Mouse (Mus musculus): Measurements from ENCODE around the gene Cspg4. TPM values are rescaled to one million over a fixed set of nuclear protein-coding genes. Genes with fewer than 3 reads are reported as not detected.

The Cspg4 gene
- polyA plus RNA-seq, 1 experiment from 2014 or later: 21.1 TPM

DNA sequence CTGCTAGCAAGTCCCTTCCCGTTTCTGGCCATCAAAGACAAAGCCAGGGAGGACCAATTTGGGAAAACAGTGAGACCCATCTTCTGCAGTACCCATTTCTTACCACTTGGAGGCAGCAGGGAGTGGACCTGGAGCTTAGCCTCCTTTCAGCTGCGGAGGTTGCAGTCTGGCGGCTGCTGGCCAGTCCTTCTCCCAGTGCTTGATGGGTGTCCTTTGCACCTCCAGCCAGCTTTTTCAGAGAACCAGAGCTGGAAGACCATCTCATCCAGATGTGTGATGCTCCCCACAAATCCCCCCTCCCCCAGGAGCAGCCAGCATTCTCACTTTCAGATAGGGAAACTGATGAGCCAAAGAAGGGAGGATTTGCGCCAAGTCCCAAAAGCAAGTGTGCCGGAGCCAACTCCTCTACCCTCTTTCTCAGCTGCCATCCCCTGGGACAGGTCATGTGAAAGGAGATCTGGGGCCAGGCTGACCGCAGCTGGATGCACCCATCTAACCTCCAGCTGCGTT lies 21.1 kb upstream of the Cspg4 start:
- no peak overlapping the region for H3K4me2 ChIP-seq
- H3K4me1 ChIP-seq: peaks cover 10% of the 10 kb centered on the region

DNA sequence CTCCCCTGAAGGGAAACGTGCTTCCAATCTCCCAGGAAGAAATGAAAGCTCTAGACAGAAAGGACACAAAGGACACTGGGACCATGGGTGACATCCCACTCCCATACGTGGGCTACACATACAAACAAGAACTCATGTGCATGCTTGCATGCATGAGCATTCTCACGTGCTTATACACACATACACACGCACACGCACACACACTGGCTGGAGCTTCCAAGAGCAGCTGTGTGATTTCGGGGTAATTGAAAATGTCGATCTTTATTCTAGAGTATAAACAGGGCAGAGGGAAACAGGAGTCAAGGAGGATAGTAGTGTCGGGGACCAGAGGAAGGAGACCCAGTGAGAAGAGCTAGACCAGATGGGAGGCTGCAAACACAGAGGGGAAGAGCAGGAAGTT lies 20.2 kb upstream of the Cspg4 start:
- WGBS: 48% methylated on average over 8 of the region's 8 CpGs
- Histone ChIP-seq H3K36me3 (no peaks in the 10 kb centered on the region), H3K27ac (no peak overlapping the region), H3K9me3 (no peaks in the 10 kb centered on the region), H3K27me3 (peaks cover 5% of the 10 kb centered on the region; the same call in 1 of the 2 replicates), H3K4me2 (no peak overlapping the region), H3K4me3 (no peak overlapping the region), H3K9ac (no peak overlapping the region), H3K4me1 (peaks cover 10% of the 10 kb centered on the region)
- no peak for ATAC-seq (ENCODE audit: borderline replicate concordance, extremely low read depth, low FRiP score, low TSS enrichment)

More for the DNA sequence above, 21.1 kb upstream of the Cspg4 start:
- Histone ChIP-seq H3K27me3 (peaks cover 5% of the 10 kb centered on the region; the same call in 1 of the 2 replicates), H3K4me3 (no peak overlapping the region), H3K9ac (no peak overlapping the region), H3K36me3 (no peaks in the 10 kb centered on the region), H3K9me3 (no peaks in the 10 kb centered on the region), H3K27ac (no peak overlapping the region)
- ATAC-seq (ENCODE audit: borderline replicate concordance, extremely low read depth, low FRiP score, low TSS enrichment): no peak
- WGBS: 30% methylated on average over 7 of the region's 7 CpGs

DNA sequence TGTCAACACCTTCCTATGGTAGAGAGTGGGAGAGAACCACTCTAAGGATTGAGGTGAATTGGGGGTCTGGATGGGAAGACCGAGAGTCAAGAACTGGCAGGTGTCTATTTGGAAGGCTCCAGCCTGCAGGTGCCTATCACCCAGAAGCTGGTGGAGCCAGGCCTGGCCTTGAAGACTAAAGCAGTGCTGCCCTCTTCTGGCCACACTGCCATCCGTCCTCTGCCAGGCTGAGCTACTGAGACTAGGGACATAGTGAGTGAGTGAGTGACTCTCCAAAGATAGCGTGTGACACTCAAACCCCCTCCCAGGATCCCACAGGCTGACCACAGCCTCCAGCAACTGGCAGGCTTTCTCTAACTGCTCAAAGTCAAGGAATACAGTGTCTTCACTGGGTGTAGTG lies 17.3 kb upstream of the Cspg4 start:
- peaks cover 33% of the 10 kb centered on the region for H3K4me1 ChIP-seq
- no peak overlapping the region for H3K9ac ChIP-seq
- peaks cover 5% of the 10 kb centered on the region; the same call in 1 of the 2 replicates for H3K27me3 ChIP-seq
- WGBS: 15% methylated on average over 3 of the region's 3 CpGs
- no peaks in the 10 kb centered on the region for H3K9me3 ChIP-seq
- H3K4me3 ChIP-seq: no peak overlapping the region
- no peak overlapping the region for H3K27ac ChIP-seq
- H3K4me2 ChIP-seq: no peak overlapping the region
- no peaks in the 10 kb centered on the region for H3K36me3 ChIP-seq
- no peak for ATAC-seq (ENCODE audit: borderline replicate concordance, extremely low read depth, low FRiP score, low TSS enrichment)

DNA sequence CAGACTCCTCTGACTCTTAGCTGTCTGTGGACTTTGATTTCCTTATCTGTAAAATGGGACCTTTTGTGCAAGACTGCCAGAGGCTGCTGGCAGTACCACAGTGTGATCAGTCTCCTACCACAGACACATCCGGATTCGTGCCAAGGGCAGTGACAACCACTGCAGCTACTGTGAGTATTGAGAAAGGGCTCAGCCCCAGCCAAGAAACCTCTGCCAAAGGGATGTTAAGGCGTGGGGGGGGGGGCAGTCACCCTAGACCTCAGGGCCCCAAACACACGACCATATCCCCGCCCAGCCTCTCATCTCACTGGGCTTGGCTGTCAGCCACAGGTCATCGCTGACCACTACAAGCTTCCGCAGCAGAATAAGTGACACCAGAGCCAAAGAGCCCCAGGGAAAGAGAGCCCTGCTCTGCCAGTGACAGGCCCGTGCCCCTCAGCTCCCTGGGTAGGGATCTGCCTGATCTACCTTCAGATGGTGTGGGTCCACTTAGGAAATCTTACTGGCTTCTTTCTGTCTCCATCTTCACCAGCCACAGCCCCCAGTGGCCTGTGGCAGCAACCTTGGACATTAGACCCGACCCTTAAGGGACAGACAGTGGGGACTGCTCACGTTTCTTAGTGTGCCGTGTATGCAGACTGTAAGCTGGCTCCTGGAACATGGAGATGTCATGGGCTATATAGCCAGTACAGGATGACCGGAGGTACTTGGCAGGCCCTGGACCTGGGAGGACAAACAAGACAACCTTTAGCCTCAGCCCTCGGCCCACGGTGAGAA lies 14.5 kb upstream of the Cspg4 start:
- no peak overlapping the region for H3K4me2 ChIP-seq
- H3K4me3 ChIP-seq: no peak overlapping the region
- H3K9ac ChIP-seq: no peak overlapping the region
- no peaks in the 10 kb centered on the region for H3K36me3 ChIP-seq
- ATAC-seq (ENCODE audit: borderline replicate concordance, extremely low read depth, low FRiP score, low TSS enrichment): peak; percentile 65
- no peak overlapping the region for H3K27ac ChIP-seq
- no peaks in the 10 kb centered on the region for H3K27me3 ChIP-seq
- no peaks in the 10 kb centered on the region for H3K9me3 ChIP-seq
- H3K4me1 ChIP-seq: peaks cover 23% of the 10 kb centered on the region
- 56% methylated on average over 14 of the region's 14 CpGs for WGBS

DNA sequence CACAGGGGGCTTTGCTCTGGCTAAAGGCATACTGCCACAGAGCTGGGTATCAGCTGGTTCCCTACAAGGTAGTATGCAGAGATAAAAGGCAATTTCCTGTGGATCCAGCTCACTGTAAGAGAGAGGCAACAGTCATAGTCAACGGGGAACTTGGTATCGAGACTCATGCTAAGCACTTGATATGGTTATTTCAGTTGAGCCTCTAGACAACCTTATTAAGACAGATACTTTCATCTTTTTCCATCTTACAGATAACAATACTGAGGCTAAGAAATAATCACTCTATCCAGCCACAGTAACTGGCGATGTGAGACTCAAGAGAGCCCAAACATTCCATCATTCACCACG lies 14.0 kb upstream of the Cspg4 start:
- Histone ChIP-seq H3K4me2 (no peak overlapping the region), H3K4me3 (no peak overlapping the region), H3K36me3 (no peaks in the 10 kb centered on the region), H3K9me3 (no peaks in the 10 kb centered on the region), H3K27me3 (no peaks in the 10 kb centered on the region), H3K27ac (no peak overlapping the region), H3K9ac (no peak overlapping the region), H3K4me1 (peaks cover 23% of the 10 kb centered on the region)
- ATAC-seq (ENCODE audit: borderline replicate concordance, extremely low read depth, low FRiP score, low TSS enrichment): no peak
- 73% methylated on average over 4 of the region's 4 CpGs for WGBS

DNA sequence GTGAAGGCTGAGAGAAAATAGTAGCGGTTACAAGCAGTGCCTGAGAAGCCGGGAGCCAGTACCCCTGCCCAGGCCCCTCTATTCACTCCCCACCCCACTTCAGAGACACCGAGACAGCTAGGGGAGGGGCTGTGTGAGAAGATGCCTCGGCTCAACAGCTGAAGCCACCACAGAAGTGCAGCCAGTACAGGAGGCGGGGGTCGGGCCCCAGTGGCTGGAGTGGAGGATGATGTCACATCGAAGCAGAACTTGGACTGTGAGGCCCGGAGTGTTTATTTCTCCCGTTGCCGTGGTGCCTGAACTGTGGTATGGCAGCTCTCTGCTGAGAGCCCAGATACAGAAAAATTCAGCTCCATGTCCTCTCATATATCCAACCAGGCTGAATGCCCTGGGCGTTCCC lies 13.1 kb upstream of the Cspg4 start:
- H3K9me3 ChIP-seq: no peaks in the 10 kb centered on the region
- H3K4me1 ChIP-seq: peaks cover 23% of the 10 kb centered on the region
- WGBS: 10% methylated on average over 11 of the region's 11 CpGs
- ATAC-seq (ENCODE audit: borderline replicate concordance, extremely low read depth, low FRiP score, low TSS enrichment): peak; percentile 75
- H3K27me3 ChIP-seq: no peaks in the 10 kb centered on the region
- no peak overlapping the region for H3K27ac ChIP-seq
- no peak overlapping the region for H3K4me3 ChIP-seq
- no peak overlapping the region for H3K9ac ChIP-seq
- H3K36me3 ChIP-seq: no peaks in the 10 kb centered on the region
- no peak overlapping the region for H3K4me2 ChIP-seq

DNA sequence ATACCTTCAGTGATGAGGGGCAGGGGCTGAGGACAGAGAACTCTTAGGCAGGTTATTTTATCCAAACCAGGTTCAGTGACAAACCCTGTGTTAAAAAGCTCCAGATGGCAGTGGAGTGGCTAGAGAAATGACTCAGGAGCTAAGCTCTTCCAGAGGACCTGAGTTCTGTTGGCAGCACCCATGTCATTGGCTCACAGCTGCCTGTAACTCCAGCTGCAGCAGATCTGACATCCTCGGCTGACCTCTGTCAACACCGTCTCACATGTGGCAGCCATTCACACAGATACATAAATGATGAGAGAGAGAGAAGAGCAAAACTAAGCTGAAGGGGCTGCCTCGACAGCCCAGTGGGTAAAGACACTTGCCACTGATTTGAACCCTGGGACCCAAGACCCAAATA lies 7.4 kb upstream of the Cspg4 start:
- no peak overlapping the region for H3K27ac ChIP-seq
- H3K9me3 ChIP-seq: no peaks in the 10 kb centered on the region
- WGBS: 26% methylated on average over 3 of the region's 3 CpGs
- H3K4me2 ChIP-seq: no peak overlapping the region
- ATAC-seq (ENCODE audit: borderline replicate concordance, extremely low read depth, low FRiP score, low TSS enrichment): no peak
- H3K9ac ChIP-seq: no peak overlapping the region
- H3K4me3 ChIP-seq: no peak overlapping the region
- no peaks in the 10 kb centered on the region for H3K27me3 ChIP-seq
- no peaks in the 10 kb centered on the region for H3K36me3 ChIP-seq
- peaks cover 14% of the 10 kb centered on the region for H3K4me1 ChIP-seq

DNA sequence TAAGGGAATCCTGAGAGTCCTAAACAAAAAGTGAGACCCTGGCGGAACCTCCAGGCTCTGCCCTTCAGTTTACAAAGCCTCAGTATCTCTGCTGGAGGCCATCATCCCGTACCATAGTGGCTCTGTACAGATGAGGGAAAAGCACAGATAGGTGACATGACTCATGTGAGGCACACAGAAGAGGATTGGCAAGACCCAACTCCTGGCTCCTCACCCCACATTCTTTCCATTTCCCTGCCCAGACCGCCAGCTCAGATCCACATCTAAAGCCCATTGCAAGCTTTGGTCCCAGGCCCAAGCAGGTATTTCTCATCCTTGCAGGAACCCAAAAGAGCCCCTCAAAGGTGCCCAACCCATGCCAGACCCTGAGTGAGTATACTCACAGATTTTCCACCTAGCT lies 4.8 kb upstream of the Cspg4 start:
- ATAC-seq (ENCODE audit: borderline replicate concordance, extremely low read depth, low FRiP score, low TSS enrichment): no peak
- H3K36me3 ChIP-seq: no peaks in the 10 kb centered on the region
- no peak overlapping the region for H3K4me3 ChIP-seq
- H3K9ac ChIP-seq: no peak overlapping the region
- 75% methylated on average over 3 of the region's 3 CpGs for WGBS
- peak overlapping the region; percentile 11; the same call in 1 of the 2 replicates for H3K4me2 ChIP-seq
- H3K4me1 ChIP-seq: peaks cover 30% of the 10 kb centered on the region
- no peak overlapping the region for H3K27ac ChIP-seq
- H3K27me3 ChIP-seq: no peaks in the 10 kb centered on the region
- no peaks in the 10 kb centered on the region for H3K9me3 ChIP-seq

DNA sequence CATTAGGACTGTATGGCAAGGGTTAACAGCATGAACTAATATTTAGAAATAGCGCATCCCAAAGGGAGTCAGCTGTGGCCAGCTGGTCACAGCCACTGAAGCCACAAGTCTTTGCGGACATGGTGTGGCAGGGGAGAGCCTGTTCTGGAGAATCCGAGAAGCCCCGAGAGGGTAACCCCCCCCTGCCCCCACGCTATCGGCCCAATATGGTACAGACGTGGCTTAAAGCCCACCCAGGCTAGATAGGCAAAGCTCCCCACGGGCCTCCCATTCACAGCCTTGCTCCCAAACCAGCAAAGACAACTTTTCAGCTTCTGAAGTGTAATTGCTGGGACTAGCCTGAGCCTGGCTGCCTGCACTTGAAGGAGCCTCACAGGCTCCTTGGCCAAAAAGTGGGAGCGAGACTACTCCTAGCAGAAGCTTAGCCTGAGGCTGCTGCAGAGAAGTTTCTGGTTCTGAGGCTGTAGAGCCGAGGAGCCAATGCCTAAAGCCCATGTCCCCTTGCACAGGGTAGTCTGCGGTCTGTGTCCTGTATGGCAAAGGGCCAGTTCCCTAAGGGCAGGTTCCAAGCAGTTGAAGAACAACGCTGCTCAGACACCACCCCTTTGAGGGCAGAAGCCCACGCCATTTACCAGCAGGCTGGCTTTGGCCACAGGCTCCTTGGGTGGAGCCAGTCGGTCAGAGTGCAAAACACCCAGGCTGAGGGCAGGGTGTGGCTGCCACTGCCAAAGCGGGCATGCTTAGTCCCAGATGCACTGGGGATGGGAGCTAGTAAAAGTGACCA lies 4.2 kb upstream of the Cspg4 start:
- Histone ChIP-seq H3K9me3 (no peaks in the 10 kb centered on the region), H3K27me3 (0 out of 2 replicates have a peak, but pooled peaks cover 3% of the 10 kb centered on the region), H3K4me1 (peaks cover 37% of the 10 kb centered on the region), H3K4me3 (no peak overlapping the region), H3K27ac (peak overlapping the region; percentile 54; the same call in 1 of the 2 replicates), H3K4me2 (peak overlapping the region; percentile 11; the same call in 1 of the 2 replicates), H3K36me3 (no peaks in the 10 kb centered on the region), H3K9ac (no peak overlapping the region)
- ATAC-seq (ENCODE audit: borderline replicate concordance, extremely low read depth, low FRiP score, low TSS enrichment): no peak
- WGBS: 39% methylated on average over 15 of the region's 15 CpGs

DNA sequence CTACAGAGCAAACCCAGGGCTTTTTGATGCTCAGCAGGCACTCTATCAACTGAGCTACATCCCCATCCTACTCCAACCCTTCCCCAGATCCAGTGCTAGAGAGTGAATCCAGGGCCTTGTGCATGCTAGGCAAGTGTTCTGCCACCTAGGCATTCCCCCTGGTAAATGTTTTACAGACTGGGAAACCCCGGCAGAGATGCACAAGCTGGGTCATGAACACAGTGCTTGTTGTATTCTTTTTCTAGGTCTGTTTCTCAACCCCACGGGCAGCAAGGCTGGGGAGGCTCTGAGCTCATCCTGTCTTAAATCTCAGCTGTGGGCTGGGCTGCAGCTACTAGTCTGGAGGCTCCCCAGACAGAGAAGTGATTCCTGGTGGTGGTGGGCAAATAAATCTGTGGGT lies 2.0 kb upstream of the Cspg4 start:
- WGBS: 40% methylated on average over 2 of the region's 2 CpGs
- Histone ChIP-seq H3K27me3 (0 out of 2 replicates have a peak, but pooled peaks cover 4% of the 10 kb centered on the region), H3K4me1 (peaks cover 59% of the 10 kb centered on the region)

DNA sequence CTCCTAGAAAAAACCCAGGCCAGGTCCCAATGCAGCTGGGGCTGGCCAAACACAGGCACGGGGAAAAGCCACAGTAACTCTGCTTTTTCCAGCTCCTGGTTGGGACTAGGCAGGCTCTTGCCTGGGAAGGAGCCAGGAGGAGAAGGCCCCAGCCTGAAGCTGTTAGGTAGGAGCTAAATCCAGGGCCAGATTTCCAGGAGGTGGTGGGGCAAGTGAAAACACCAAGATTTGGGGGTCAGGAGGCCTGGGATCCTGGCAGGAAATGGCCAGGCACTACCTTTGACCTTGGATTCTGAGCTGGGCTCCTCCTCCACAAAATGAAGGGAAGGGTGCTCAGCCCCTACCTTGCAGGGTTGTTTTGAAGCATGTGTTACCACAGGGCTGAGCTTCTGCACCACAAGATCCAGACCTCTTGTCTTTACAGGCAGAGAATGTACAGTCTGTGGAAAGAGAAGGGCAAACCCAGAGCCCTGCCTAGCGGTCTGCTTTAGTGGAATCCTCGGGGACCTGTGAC lies 560 bp upstream of the Cspg4 start, which contains the start of gene Odf3l1:
Odf3l1 (minus strand) TSS at position 464 of the 514 bp plus-strand sequence.
- Histone ChIP-seq H3K4me1 (peaks cover 73% of the 10 kb centered on the region), H3K27me3 (0 out of 2 replicates have a peak, but pooled peaks cover 4% of the 10 kb centered on the region), H3K4me2 (peak within 1 kb of the TSS; percentile 67), H3K4me3 (peak within 1 kb of the TSS; percentile 47), H3K9me3 (no peaks in the 10 kb centered on the region), H3K9ac (peak within 1 kb of the TSS; percentile 43), H3K36me3 (no peaks in the 10 kb centered on the region), H3K27ac (peak within 1 kb of the TSS; percentile 51; the same call in 1 of the 2 replicates)
- ATAC-seq (ENCODE audit: borderline replicate concordance, extremely low read depth, low FRiP score, low TSS enrichment): no peak
- 5% methylated on average over 3 of the region's 3 CpGs for WGBS

More for the DNA sequence above, 2.0 kb upstream of the Cspg4 start:
- Histone ChIP-seq H3K9ac (no peak overlapping the region), H3K4me2 (no peak overlapping the region), H3K9me3 (no peaks in the 10 kb centered on the region), H3K4me3 (no peak overlapping the region), H3K27ac (no peak overlapping the region), H3K36me3 (no peaks in the 10 kb centered on the region)
- no peak for ATAC-seq (ENCODE audit: borderline replicate concordance, extremely low read depth, low FRiP score, low TSS enrichment)

All from lung, embryonic 15.5 days (tissue).